Mouse (Mus musculus): ENCODE measurements around the gene D430041D05Rik.

D430041D05Rik gene

GRCm38 (mm10) chr2:104407913-104408312 lies 2.9 kb downstream of the D430041D05Rik start:
- DNase-seq (ENCODE audit: low read depth), result no peak

GRCm38 (mm10) chr2:104404036-104404435 lies 6.8 kb downstream of the D430041D05Rik start:
- DNase-seq (ENCODE audit: low read depth), result no peak

GRCm38 (mm10) chr2:104398651-104399290 lies 12.0 kb downstream of the D430041D05Rik start:
- DNase-seq (ENCODE audit: low read depth), result no peak

- DNase-seq (ENCODE audit: low read depth), result no peak
These were observed 14.9 kb downstream of the D430041D05Rik start for GRCm38 (mm10) chr2:104395961-104396360.

GRCm38 (mm10) chr2:104394769-104395168 lies 16.0 kb downstream of the D430041D05Rik start:
- DNase-seq (ENCODE audit: low read depth), result no peak

GRCm38 (mm10) chr2:104392700-104393312 lies 18.0 kb downstream of the D430041D05Rik start:
- no peak for DNase-seq (ENCODE audit: low read depth)

GRCm38 (mm10) chr2:104389231-104389630 lies 21.6 kb downstream of the D430041D05Rik start:
- no peak for DNase-seq (ENCODE audit: low read depth)

- DNase-seq (ENCODE audit: low read depth), result no peak
These were observed 24.9 kb downstream of the D430041D05Rik start for GRCm38 (mm10) chr2:104385941-104386340.

- DNase-seq (ENCODE audit: low read depth), result no peak
These were observed 27.2 kb downstream of the D430041D05Rik start for GRCm38 (mm10) chr2:104383589-104383988.

- no peak for DNase-seq (ENCODE audit: low read depth)
These were observed 28.0 kb downstream of the D430041D05Rik start for GRCm38 (mm10) chr2:104382813-104383212.

- DNase-seq (ENCODE audit: low read depth), result no peak
These were observed 31.5 kb downstream of the D430041D05Rik start for GRCm38 (mm10) chr2:104379304-104379703.

GRCm38 (mm10) chr2:104378791-104379190 lies 32.0 kb downstream of the D430041D05Rik start:
- DNase-seq (ENCODE audit: low read depth), result no peak

GRCm38 (mm10) chr2:104377990-104378389 lies 32.8 kb downstream of the D430041D05Rik start:
- DNase-seq (ENCODE audit: low read depth), result no peak

- no peak for DNase-seq (ENCODE audit: low read depth)
These were observed 38.7 kb downstream of the D430041D05Rik start for GRCm38 (mm10) chr2:104372156-104372555.

- no peak for DNase-seq (ENCODE audit: low read depth)
These were observed 39.1 kb downstream of the D430041D05Rik start for GRCm38 (mm10) chr2:104371606-104372130.

- no peak for DNase-seq (ENCODE audit: low read depth)
These were observed 42.9 kb downstream of the D430041D05Rik start for GRCm38 (mm10) chr2:104367836-104368298.

- no peak for DNase-seq (ENCODE audit: low read depth)
These were observed 43.5 kb downstream of the D430041D05Rik start for GRCm38 (mm10) chr2:104367291-104367690.

- DNase-seq (ENCODE audit: low read depth), result no peak
These were observed 51.5 kb downstream of the D430041D05Rik start for GRCm38 (mm10) chr2:104359305-104359704.

- no peak for DNase-seq (ENCODE audit: low read depth)
These were observed 51.9 kb downstream of the D430041D05Rik start for GRCm38 (mm10) chr2:104358881-104359280.

- no peak for DNase-seq (ENCODE audit: low read depth)
These were observed 54.3 kb downstream of the D430041D05Rik start for GRCm38 (mm10) chr2:104356531-104356930.

- DNase-seq (ENCODE audit: low read depth), result no peak
These were observed 56.7 kb downstream of the D430041D05Rik start for GRCm38 (mm10) chr2:104354117-104354516.

- DNase-seq (ENCODE audit: low read depth), result no peak
These were observed 58.7 kb downstream of the D430041D05Rik start for GRCm38 (mm10) chr2:104352204-104352493.

- DNase-seq (ENCODE audit: low read depth), result no peak
These were observed 59.2 kb downstream of the D430041D05Rik start for GRCm38 (mm10) chr2:104351415-104352203.
